Mouse (Mus musculus) gastrocnemius, adult 2 months (tissue): ENCODE measurements at regions not wholly inside any gene's neighbourhood (a gene's known extent, or its start where the extent isn't known, plus 50 kb on each side); places are given as distances from the start of the nearest gene placed in this dataset.
"Not testable (repeated sequence)": the region's sequence is repeated elsewhere in the genome, so short reads cannot be mapped to it uniquely, and the experiment has no call there.

Source experiments
- DNase-seq: peaks from one replicate; pipeline ENCODE4 v3.0.0; 2022
- H3K27ac ChIP-seq: fragments of 200-600 bp; 2 replicates; pipeline ENCODE4 v1.8.1; 2022; ENCODE audit warnings: mild to moderate bottlenecking
- H3K4me3 ChIP-seq: fragments of 200-600 bp; 2 replicates; pipeline ENCODE4 v1.8.1; 2022; ENCODE audit warnings: mild to moderate bottlenecking, moderate library complexity
- CTCF ChIP-seq: fragments of 200-600 bp; IDR thresholded peaks from 2 replicates; pipeline ENCODE4 v1.8.1; 2022; ENCODE audit warnings: antibody characterized with exemption, mild to moderate bottlenecking, moderate library complexity
- intact Hi-C: fragments of 180-260 bp; cut with DNase I; formaldehyde crosslinking; loops from one replicate; pipeline ENCODE4 v1.15.1; 2025

DNA sequence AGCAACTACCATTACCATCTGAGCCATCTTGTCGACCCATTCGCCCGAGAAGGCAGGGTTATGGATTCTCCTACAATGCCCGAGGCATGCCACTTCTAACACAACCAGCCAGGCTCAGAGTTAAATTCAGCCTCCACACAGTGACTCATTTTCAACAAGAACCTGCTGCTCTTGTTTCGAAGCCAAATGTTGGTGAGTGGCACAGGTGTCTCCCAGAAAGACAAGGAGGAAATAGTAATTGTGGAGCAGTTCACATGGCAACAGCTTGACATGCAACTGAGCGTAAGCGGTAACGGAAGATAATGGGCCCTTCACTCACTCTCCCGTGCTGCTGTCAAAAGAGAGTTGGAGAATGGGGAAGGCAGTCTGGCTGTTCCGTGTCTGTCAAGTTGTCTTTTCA lies 92.9 kb upstream of the Arl4c start:
- no peak overlapping the region for H3K4me3 ChIP-seq
- DNase-seq: no peak
- intact Hi-C loops: no loop called here

DNA sequence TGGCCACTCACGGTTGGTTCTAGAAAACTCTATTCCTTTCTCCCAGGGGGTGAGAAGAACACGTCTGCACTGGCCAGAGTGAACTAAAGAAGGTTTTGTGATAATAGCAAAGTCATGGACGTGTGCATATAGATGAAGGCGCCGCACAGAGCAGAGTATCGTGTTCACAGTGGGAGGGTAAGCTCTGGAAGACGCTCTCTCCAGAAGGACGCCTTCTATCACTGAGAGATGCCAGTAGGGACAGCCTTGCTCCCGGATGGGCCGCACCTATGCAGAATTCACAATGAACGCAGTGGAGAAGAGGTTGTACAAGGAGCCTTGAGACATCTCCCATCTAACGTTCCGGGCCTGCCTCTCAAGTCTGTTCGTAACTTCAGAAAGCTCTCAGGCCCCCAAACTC lies 96.5 kb upstream of the Arl4c start:
- intact Hi-C loops: no loop called here
- no peak for TF ChIP-seq CTCF

More for the DNA sequence above, 92.9 kb upstream of the Arl4c start:
- no peak overlapping the region for H3K27ac ChIP-seq
- no peak for TF ChIP-seq CTCF

DNA sequence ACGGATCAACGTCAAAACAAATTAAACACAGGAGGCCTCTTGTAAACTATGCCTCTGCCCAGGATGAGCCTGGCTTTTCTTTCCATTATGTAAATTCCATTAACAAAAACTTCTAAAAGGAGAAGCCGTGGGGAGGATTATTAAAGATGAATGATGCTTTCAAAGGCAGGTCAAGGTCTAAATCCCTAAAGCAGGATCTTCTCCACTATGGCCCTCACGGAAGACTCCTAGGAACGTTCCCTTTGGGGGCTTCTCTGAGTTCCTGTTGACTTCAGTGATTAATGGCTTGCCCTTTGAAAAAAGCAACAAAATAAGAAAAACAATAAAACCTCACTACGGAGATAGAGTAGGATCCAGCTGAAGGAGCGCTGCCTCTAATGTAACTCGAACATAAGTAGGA lies 96.9 kb upstream of the Arl4c start:
- TF ChIP-seq CTCF: no peak
- no peak overlapping the region for H3K4me3 ChIP-seq
- intact Hi-C loops: no loop called here
- no peak for DNase-seq
- H3K27ac ChIP-seq: no peak overlapping the region

More for the DNA sequence above, 96.5 kb upstream of the Arl4c start:
- H3K27ac ChIP-seq: no peak overlapping the region
- no peak for DNase-seq
- H3K4me3 ChIP-seq: no peak overlapping the region

DNA sequence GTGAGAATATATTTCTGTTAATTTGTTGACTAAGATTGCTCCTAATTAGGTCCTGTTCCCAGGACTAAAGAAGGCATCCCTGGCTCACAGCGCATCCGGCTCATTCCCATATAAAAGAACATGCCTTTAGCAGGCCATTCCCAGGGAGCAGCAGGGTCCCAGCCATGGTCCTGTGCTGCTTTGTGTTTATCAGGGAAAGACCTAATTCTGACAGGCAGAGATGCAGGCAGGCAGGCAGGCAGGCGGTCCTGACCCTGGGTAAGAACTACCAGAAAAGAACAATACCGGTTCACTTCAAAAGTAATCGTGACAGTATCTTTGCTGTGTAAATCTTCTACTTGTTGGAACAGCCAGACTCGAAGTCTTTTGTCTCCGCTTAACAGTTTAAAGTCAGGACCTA lies 97.3 kb upstream of the Arl4c start:
- no peak for TF ChIP-seq CTCF
- intact Hi-C loops: no loop called here
- DNase-seq: no peak
- H3K27ac ChIP-seq: no peak overlapping the region
- no peak overlapping the region for H3K4me3 ChIP-seq

- Histone ChIP-seq H3K4me3 (no peak overlapping the region), H3K27ac (no peak overlapping the region)
- no peak for DNase-seq
- intact Hi-C loops: loop anchor here (10.0 kb wide), 1 partner anchor 395 kb away; no protein-coding TSS in a partner anchor
- TF ChIP-seq CTCF: no peak
Measured at GRCm38 (mm10) chr1:88799789-88800188, 97.8 kb upstream of the Arl4c start.

DNA sequence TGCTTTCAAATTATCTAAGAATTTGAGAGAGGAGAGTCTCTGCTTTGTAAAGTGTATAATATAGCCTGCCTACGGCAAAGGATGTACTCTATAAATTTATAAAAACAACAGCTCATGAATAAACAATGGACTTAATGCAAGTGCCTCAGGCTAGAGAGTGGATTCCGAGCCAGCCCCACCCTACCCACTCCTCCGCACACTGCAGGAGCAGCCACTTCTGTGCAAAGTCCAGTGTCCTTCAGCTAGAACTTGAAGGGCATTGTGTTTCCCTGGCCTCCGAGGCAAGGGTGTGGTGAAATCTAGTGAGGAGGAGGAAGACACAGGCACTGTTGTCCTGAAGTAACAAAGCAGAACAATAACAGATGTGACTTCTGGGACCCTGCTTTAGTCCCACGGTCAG lies 98.4 kb upstream of the Arl4c start:
- intact Hi-C loops: loop anchor here (10.0 kb wide), 1 partner anchor 394 kb away; no protein-coding TSS in a partner anchor
- no peak for DNase-seq
- no peak for TF ChIP-seq CTCF
- Histone ChIP-seq H3K27ac (no peak overlapping the region), H3K4me3 (no peak overlapping the region)

DNA sequence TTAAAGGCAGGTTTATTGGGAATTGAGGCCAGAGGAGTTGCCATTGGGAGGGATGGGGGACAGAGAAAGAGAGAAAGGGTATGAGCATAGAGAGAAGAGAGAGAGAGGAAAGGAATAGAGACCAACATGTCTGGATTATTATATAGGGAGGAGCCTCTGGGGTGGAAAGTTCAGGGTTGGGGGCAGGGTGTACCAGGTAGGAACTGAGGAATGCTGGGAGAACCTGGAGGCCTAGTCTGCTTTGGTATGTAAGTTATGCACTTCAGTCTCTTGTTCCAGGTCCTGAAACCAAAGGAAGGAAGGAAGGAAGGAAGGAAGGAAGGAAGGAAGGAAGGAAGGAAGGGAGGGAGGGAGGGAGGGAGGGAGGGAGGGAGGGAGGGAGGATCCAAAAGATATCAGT lies 99.1 kb upstream of the Arl4c start:
- not testable (repeated sequence) for DNase-seq, H3K4me3 ChIP-seq, H3K27ac ChIP-seq
- intact Hi-C loops: loop anchor here (10.0 kb wide), 1 partner anchor 394 kb away; no protein-coding TSS in a partner anchor

GRCm38 (mm10) chr1:88806960-88807359 lies 104.9 kb upstream of the Arl4c start:
- intact Hi-C loops: loop anchor here (10.0 kb wide), 1 partner anchor 388 kb away; no protein-coding TSS in a partner anchor
- peak; percentile 58 for TF ChIP-seq CTCF
- Histone ChIP-seq H3K27ac (no peak overlapping the region), H3K4me3 (no peak overlapping the region)
- DNase-seq: peak; percentile 54

DNA sequence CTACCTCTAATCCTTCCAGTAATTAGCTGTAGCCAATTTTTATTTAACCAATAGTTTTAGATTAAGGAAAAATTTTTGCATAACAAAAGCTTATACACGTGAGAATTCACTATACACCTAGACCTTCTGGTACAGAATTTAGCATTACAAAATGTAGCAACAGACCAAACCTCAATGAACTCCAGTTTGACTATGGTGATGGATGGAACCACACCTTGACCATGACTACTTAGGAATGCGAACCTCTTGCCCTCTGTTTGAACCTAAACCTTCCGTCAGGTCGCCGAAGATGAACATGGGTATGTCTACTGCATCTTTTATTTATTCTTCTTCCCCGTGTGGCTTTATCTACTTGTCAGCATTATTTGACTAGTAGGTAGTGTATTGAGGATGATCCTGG lies 105.9 kb upstream of the Arl4c start:
- no peak overlapping the region for H3K4me3 ChIP-seq
- DNase-seq: no peak
- no peak for TF ChIP-seq CTCF
- intact Hi-C loops: loop anchor here (10.0 kb wide), 1 partner anchor 387 kb away; no protein-coding TSS in a partner anchor
- H3K27ac ChIP-seq: no peak overlapping the region

DNA sequence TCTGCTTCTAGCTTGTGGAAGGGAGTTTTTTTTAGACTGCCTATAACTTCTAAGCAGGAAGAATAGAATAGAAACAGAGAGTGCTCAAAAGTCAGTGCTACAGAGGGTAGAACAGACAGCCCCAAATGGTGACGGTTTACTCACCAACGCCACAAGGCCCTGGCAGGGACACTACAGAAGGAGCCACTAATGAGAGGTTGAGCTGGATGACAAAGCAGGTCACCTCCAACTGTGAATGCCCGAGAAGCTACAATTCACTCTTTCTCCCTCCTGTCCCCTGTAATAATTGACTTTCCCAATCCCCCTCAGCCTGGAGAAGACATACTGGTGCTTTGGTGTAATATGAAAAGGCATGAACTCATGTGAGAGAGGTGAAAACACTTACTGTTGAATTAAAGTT lies 106.5 kb upstream of the Arl4c start:
- intact Hi-C loops: loop anchor here (10.0 kb wide), 1 partner anchor 386 kb away; no protein-coding TSS in a partner anchor
- Histone ChIP-seq H3K27ac (no peak overlapping the region), H3K4me3 (no peak overlapping the region)
- DNase-seq: no peak
- no peak for TF ChIP-seq CTCF

- TF ChIP-seq CTCF: no peak
- no peak overlapping the region for H3K27ac ChIP-seq
- DNase-seq: no peak
- no peak overlapping the region for H3K4me3 ChIP-seq
- intact Hi-C loops: loop anchor here (10.0 kb wide), 1 partner anchor 385 kb away; no protein-coding TSS in a partner anchor
Measured at GRCm38 (mm10) chr1:88809756-88810155, 107.7 kb upstream of the Arl4c start.

DNA sequence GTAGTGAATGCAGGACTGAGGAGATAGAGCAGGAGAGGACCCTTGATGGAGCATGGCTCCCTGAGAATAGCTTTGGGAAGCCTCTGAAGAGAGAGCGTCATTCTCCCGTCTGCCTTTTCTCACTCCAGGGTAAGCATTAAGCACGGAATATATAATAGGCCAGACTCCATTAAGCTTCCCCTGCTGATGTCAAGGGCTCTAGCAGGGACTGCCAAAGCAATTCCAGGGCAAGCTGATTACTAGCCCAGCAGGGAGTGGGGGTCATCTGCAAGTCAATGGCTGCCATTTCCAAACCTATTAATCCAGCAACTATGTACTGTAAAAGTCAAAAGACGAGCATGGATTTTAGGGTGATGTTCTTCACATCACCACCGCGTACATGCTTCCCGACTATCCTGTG lies 111.2 kb upstream of the Arl4c start:
- no peak overlapping the region for H3K27ac ChIP-seq
- H3K4me3 ChIP-seq: no peak overlapping the region
- intact Hi-C loops: no loop called here
- TF ChIP-seq CTCF: no peak
- DNase-seq: no peak

DNA sequence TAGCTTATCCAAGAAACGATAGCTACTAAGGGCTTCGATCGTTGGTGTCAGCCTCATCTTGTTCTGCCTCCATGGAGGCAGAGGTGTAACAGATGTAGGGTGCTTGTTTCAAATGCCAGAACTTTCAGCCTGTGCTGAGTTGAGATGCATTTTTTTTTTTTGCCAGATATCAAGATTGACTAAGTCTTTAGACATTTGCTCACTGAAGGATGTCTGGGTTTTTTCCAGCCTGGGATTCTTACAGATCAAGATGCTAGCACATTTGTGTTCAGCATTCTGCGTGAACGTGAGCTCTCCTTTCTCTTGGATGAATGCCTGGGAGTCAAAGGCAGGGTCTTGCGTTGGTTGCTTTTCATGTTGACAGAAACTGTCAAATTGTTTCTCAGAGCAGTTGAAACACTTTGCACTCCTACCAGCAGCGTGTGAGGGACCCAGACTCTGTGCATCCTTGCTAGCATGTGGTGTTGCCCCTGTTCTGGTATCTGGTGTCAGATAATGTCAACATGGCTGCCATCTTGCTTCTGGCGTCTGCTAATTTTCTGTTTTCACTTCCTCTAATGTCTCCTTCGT lies 114.4 kb upstream of the Arl4c start:
- TF ChIP-seq CTCF: no peak
- DNase-seq: no peak
- Histone ChIP-seq H3K27ac (no peak overlapping the region), H3K4me3 (no peak overlapping the region)
- intact Hi-C loops: no loop called here

DNA sequence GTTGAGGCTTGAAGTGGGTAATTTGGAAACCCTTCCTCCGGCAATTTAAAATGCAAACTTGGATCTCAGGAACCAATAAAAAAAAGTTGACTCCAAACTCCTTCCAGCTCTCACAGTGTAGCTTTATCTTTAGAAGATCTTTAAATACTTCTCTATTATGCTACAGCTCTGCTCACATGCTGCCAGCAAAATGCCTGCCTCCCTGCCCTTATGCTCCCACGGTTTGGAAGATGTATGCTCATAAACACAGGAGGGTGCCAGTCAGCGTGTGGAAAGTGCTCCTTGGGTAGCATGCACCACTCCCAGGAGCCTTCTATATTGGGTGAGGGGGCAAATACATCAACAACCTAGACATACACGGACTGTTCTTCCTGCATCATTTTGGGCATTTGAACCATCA lies 123.2 kb upstream of the Arl4c start:
- no peak overlapping the region for H3K27ac ChIP-seq
- no peak overlapping the region for H3K4me3 ChIP-seq
- no peak for DNase-seq
- TF ChIP-seq CTCF: no peak
- intact Hi-C loops: no loop called here
